Mouse (Mus musculus) heart, embryonic 11.5 days (tissue): Measurements from ENCODE around the gene Tekt5. TPM values are rescaled to one million over a fixed set of nuclear protein-coding genes. Genes with fewer than 3 reads are reported as not detected.

Experiments used
- ATAC-seq: fragments of 200-750 bp; cut with Nextera tagmentation; replicated peaks from 2 replicates; pipeline ENCODE4 v1.8.0; 2017; ENCODE audit warnings: moderate library complexity; ENCODE audit not compliant: insufficient number of reproducible peaks, low FRiP score, low TSS enrichment
- H3K27ac ChIP-seq: fragments of 300-500 bp; sonication (generic); 2 replicates; pipeline ENCODE4 v1.5.1; 2014; ENCODE audit warnings: mild to moderate bottlenecking, low read depth, low read length
- H3K27me3 ChIP-seq: fragments of 300-500 bp; sonication (generic); 2 replicates; pipeline ENCODE4 v1.6.1; 2014; ENCODE audit warnings: mild to moderate bottlenecking, low read length, mixed read lengths; ENCODE audit not compliant: control insufficient read depth, insufficient read depth
- H3K36me3 ChIP-seq: fragments of 300-500 bp; sonication (generic); 2 replicates; pipeline ENCODE4 v1.6.1; 2014; ENCODE audit warnings: mild to moderate bottlenecking, low read length, moderate library complexity, mixed read lengths; ENCODE audit not compliant: control insufficient read depth, insufficient read depth
- H3K4me1 ChIP-seq: fragments of 300-500 bp; sonication (generic); 2 replicates; pipeline ENCODE4 v1.6.1; 2014; ENCODE audit warnings: low read length; ENCODE audit not compliant: control insufficient read depth, insufficient read depth
- H3K4me2 ChIP-seq: fragments of 300-500 bp; sonication (generic); 2 replicates; pipeline ENCODE4 v1.6.1; 2014; ENCODE audit warnings: mild to moderate bottlenecking, moderate library complexity
- H3K4me3 ChIP-seq: fragments of 300-500 bp; sonication (generic); 2 replicates; pipeline ENCODE4 v1.5.1; 2014; ENCODE audit warnings: low read depth, low read length
- H3K9ac ChIP-seq: fragments of 300-500 bp; sonication (generic); 2 replicates; pipeline ENCODE4 v1.6.1; 2014; ENCODE audit warnings: mild to moderate bottlenecking, low read depth, low read length, moderate library complexity
- H3K9me3 ChIP-seq: fragments of 300-500 bp; sonication (generic); replicated peaks from 2 replicates; pipeline ENCODE4 v1.6.1; 2016; ENCODE audit warnings: low read length; ENCODE audit not compliant: control insufficient read depth
- WGBS: fragments of 180-500 bp; shearing (Covaris S2); extraction: QIAGEN DNeasy Blood & Tissue Kit; methylation state at CpG from one replicate; pipeline ENCODE4 v1.1.7; 2014; ENCODE audit not compliant: insufficient replicate concordance; 5-methylcytosine and 5-hydroxymethylcytosine counted together
- polyA plus RNA-seq: library from polyadenylated mRNA; unstranded; fragments of >200 nt; fragmentation: Nextera tagmentation; extraction: Ambion mirVana; gene quantifications from 2 replicates; pipeline ENCODE4 v1.2.1, GENCODE M21; 2014

Gene Tekt5
- polyA plus RNA-seq, 1 experiment from 2014 or later: 0.23 TPM

DNA sequence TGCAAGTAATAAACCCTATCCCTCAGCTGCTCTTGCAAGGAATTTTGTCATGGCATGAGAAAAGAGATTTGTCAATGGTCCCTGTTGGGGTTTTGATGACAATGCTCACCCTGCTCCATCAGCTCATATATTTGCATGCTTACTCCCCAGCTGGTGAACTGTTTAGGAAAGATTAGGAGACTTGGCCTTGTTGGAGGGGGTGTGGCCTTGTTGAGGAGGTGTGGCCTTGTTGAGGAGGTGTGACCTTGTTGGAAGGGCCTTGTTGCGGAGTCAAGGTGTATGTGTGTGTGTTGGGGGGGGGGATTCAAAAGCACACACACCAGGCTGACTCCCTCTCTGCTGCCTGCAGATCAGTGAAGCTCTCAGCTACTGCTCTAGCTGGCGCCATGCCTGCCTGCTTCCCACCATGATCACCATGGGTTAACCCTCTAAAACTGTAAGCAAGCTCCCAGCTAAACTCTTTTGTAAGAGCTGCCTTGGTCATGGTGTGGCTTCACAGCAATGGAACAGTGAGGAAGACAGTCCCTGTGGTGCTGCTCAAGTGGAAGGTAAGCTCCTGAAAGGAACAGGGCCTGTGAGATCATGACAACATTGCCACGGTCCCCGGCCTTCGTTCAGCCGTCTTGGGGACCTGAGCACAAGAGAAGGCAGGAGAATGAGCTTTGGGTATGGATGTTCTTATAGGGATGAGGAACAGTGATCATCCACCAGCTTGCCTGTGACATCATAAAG, 6.5 kb downstream of the Tekt5 start:
- ATAC-seq: 0 out of 2 replicates have a peak, but pooled peaks have one; percentile 60

DNA sequence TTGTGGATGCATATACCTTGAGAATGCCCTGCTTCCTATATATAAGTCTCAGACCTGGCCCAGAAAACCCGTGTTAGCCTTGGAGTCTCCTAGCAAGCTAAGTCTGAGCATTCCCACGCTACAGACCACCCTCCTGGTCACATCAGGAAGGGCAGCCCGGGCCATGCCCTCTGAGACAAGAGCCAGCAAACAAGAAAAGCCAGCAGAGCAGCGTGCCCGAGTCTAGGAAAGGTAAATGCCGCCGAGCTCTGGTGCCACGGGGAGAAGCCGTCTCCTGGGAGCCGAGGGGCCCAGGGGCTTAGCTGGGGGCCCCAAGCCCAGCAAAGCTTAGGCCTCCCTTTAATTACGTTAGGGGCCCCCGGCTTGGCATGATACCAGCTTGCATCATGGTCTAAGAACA, 10.0 kb downstream of the Tekt5 start:
- H3K27ac ChIP-seq: no peak overlapping the region
- H3K4me1 ChIP-seq: peaks cover 4% of the 10 kb centered on the region; the same call in 1 of the 2 replicates
- H3K9ac ChIP-seq: no peak overlapping the region
- no peak overlapping the region for H3K4me3 ChIP-seq
- H3K27me3 ChIP-seq: peaks cover 3% of the 10 kb centered on the region; the same call in 1 of the 2 replicates
- ATAC-seq: no peak
- H3K9me3 ChIP-seq: no peaks in the 10 kb centered on the region
- no peak overlapping the region for H3K4me2 ChIP-seq
- WGBS: 84% methylated on average over 12 of the region's 12 CpGs
- H3K36me3 ChIP-seq: no peaks in the 10 kb centered on the region

More for the DNA sequence above, 6.5 kb downstream of the Tekt5 start:
- Histone ChIP-seq H3K9me3 (no peaks in the 10 kb centered on the region), H3K27me3 (peaks cover 3% of the 10 kb centered on the region), H3K36me3 (no peaks in the 10 kb centered on the region), H3K9ac (no peak overlapping the region), H3K4me2 (no peak overlapping the region), H3K4me3 (no peak overlapping the region), H3K27ac (no peak overlapping the region), H3K4me1 (peaks cover 4% of the 10 kb centered on the region; the same call in 1 of the 2 replicates)
- 84% methylated on average over 6 of the region's 6 CpGs for WGBS

DNA sequence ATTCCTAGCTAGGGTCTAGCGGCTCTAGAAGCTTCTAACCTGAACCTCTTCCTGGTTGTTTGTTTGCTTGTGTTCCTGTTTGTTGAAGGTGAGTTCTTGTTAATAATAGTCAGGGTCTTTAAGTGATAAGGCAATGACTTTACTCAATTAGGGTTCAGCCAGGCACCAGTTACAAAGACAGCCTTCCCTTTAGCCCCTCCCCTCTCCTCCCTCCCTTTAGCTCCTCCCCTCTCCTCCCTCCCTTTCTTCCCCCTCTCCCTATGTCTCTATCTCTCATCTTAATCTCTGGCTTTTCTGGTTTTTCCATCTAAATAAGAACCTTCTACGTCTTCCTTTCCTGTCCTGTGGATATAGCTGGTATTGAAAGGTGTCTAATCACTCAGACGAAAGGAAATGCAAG, 10.7 kb downstream of the Tekt5 start:
- H3K36me3 ChIP-seq: no peaks in the 10 kb centered on the region
- no peaks in the 10 kb centered on the region for H3K9me3 ChIP-seq
- peaks cover 3% of the 10 kb centered on the region; the same call in 1 of the 2 replicates for H3K27me3 ChIP-seq
- peak overlapping the region; percentile 57 for H3K4me2 ChIP-seq
- no peak for ATAC-seq
- no peak overlapping the region for H3K4me3 ChIP-seq
- 0 out of 2 replicates have a peak overlapping the region, but pooled peaks have one; percentile 22 for H3K27ac ChIP-seq
- no peak overlapping the region; the same call in 1 of the 2 replicates for H3K9ac ChIP-seq
- WGBS: 68% methylated on average over 3 of the region's 3 CpGs
- peaks cover 4% of the 10 kb centered on the region; the same call in 1 of the 2 replicates for H3K4me1 ChIP-seq

DNA sequence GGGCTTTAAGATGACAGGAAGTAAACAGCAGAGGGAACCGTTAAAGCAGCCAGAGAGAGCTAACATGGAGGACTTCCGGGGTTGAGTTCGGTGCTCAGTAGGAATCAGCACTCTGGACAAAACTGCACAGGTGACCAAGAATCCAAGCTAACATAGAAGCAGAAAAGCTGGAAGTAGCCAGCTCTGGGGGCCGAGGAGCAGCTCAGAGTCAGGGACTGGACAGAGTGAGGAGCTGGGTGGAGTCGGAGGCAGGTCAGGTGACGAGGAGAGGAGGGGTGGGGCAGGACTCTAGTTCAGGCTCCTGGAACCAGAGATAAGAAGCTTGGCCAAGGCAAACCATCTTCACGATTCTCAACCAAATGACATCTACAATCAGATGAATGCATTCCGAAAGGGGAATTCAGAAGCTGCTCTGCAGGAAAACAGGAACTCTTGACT, 11.2 kb downstream of the Tekt5 start:
- Histone ChIP-seq H3K9me3 (no peaks in the 10 kb centered on the region), H3K27ac (0 out of 2 replicates have a peak overlapping the region, but pooled peaks have one; percentile 22), H3K36me3 (no peaks in the 10 kb centered on the region), H3K4me1 (peaks cover 4% of the 10 kb centered on the region; the same call in 1 of the 2 replicates), H3K4me3 (peak overlapping the region; percentile 27), H3K27me3 (peaks cover under 1% of the 10 kb centered on the region; the same call in 1 of the 2 replicates), H3K4me2 (peak overlapping the region; percentile 57), H3K9ac (no peak overlapping the region; the same call in 1 of the 2 replicates)
- 20% methylated on average over 8 of the region's 8 CpGs for WGBS
- ATAC-seq: peak; percentile 95

- H3K36me3 ChIP-seq: no peaks in the 10 kb centered on the region
- no peaks in the 10 kb centered on the region for H3K9me3 ChIP-seq
- H3K9ac ChIP-seq: no peak overlapping the region
- peaks cover 4% of the 10 kb centered on the region; the same call in 1 of the 2 replicates for H3K4me1 ChIP-seq
- 53% methylated on average over 2 of the region's 2 CpGs for WGBS
- H3K27me3 ChIP-seq: no peaks in the 10 kb centered on the region
- ATAC-seq: no peak
- H3K4me3 ChIP-seq: no peak overlapping the region
- H3K27ac ChIP-seq: no peak overlapping the region
- no peak overlapping the region for H3K4me2 ChIP-seq
Measured at GRCm38 (mm10) chr16:10379531-10379930, 15.8 kb downstream of the Tekt5 start.

- Histone ChIP-seq H3K4me1 (no peaks in the 10 kb centered on the region), H3K9me3 (no peaks in the 10 kb centered on the region), H3K4me3 (no peak overlapping the region), H3K36me3 (no peaks in the 10 kb centered on the region), H3K4me2 (no peak overlapping the region), H3K27me3 (no peaks in the 10 kb centered on the region), H3K9ac (no peak overlapping the region), H3K27ac (no peak overlapping the region)
- WGBS: 39% methylated on average over 1 of the region's 1 CpGs
- ATAC-seq: no peak
Measured at GRCm38 (mm10) chr16:10377286-10377685, 18.0 kb downstream of the Tekt5 start.

GRCm38 (mm10) chr16:10374254-10375011, 20.9 kb downstream of the Tekt5 start:
- no peak overlapping the region for H3K27ac ChIP-seq
- H3K36me3 ChIP-seq: no peaks in the 10 kb centered on the region
- no peaks in the 10 kb centered on the region for H3K27me3 ChIP-seq
- no peaks in the 10 kb centered on the region for H3K9me3 ChIP-seq
- H3K9ac ChIP-seq: peak overlapping the region; percentile 59
- H3K4me2 ChIP-seq: peak overlapping the region; percentile 58
- peak overlapping the region; percentile 19; the same call in 1 of the 2 replicates for H3K4me3 ChIP-seq
- H3K4me1 ChIP-seq: no peaks in the 10 kb centered on the region
- WGBS: 24% methylated on average over 13 of the region's 13 CpGs
- ATAC-seq: no peak; the same call in 1 of the 2 replicates

- WGBS: 80% methylated on average over 4 of the region's 4 CpGs
- Histone ChIP-seq H3K4me2 (no peak overlapping the region), H3K4me3 (no peak overlapping the region), H3K27me3 (no peaks in the 10 kb centered on the region), H3K4me1 (no peaks in the 10 kb centered on the region), H3K27ac (no peak overlapping the region), H3K36me3 (no peaks in the 10 kb centered on the region), H3K9me3 (no peaks in the 10 kb centered on the region), H3K9ac (no peak overlapping the region)
- no peak for ATAC-seq
Measured at GRCm38 (mm10) chr16:10372372-10372771, 22.9 kb downstream of the Tekt5 start.
